Mouse (Mus musculus) bone marrow macrophage, adult 2 months (primary cell): ENCODE data around the gene Lsamp.

Experiments
- CTCF ChIP-seq: IDR thresholded peaks from 2 replicates; pipeline ENCODE4 v1.5.1; 2012; ENCODE audit warnings: low read depth, mild to moderate bottlenecking, low read length, moderate library complexity
- POLR2A ChIP-seq: IDR thresholded peaks from 2 replicates; pipeline ENCODE4 v1.6.1; 2012; ENCODE audit warnings: mild to moderate bottlenecking, low read depth, low read length, borderline replicate concordance

- no peak for TF ChIP-seq POLR2A
- TF ChIP-seq CTCF: no peak
These were observed 1760.9 kb downstream of the Lsamp start for GRCm38 (mm10) chr16:41745037-41745436.
